Mouse (Mus musculus) kidney, adult 2 months (tissue): Measurements from ENCODE around the gene Prdx2.
A peak's percentile ranks its signal among the peaks of the same experiment; 100 is the strongest.

Source experiments
- CTCF ChIP-seq: fragments of 200-500 bp; conservative IDR thresholded peaks from 2 replicates; pipeline ENCODE4 v1.5.1; 2011; ENCODE audit warnings: low read depth, mild to moderate bottlenecking, control low read depth, low read length, moderate library complexity, mixed read lengths; ENCODE audit not compliant: insufficient read depth, insufficient read length
- POLR2A ChIP-seq: fragments of 200-500 bp; IDR thresholded peaks from one replicate; pipeline ENCODE4 v1.6.1; 2011; ENCODE audit warnings: low read depth, low read length, control low read depth

DNA sequence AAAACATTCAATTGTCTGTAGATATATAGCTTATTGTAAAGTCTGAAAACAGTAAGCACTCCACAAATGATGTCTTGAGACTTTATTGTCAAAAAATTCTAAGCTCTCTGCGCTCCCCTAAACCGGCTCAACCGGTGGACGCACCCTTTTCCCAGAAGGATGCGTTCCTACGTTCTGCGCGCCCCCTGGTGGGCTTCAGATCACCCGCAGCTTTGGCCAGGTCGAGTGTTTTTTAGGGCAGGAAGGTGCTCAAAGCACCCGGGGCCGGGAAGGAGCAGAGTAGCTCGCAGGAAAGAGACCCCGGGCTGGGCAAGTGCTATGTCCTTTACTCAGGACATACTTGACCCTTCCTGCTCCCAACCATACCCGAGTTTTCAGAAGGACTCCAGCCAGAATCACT is 20.4 kb downstream of the Prdx2 start:
- TF ChIP-seq POLR2A = no peak
- peak; percentile 89 for TF ChIP-seq CTCF
